Mouse (Mus musculus): Measurements from ENCODE around the gene Zfpl1. TPM values are rescaled to one million over a fixed set of nuclear protein-coding genes. Genes with fewer than 3 reads are reported as not detected.

The Zfpl1 gene
- total RNA-seq, 1 experiment, result 39.4 TPM

- no peak for DNase-seq (ENCODE audit: low read depth, low spot score)
- in situ Hi-C loops (cut with MboI; ENCODE audit: low sequenced_read_pairs in 2 of 2, unreplicated experiment in 2 of 2), result no loop called here
- H3K9me3 ChIP-seq (ENCODE audit: control insufficient read depth, insufficient read depth, low read depth, low read length), result no peaks in the 10 kb centered on the region
- H3K4me1 ChIP-seq (ENCODE audit: control insufficient read depth in 2 of 2, insufficient read depth in 2 of 2, low read length in 2 of 2, poor library complexity in 1 of 2), result no peaks in the 10 kb centered on the region; a peak in 1 of 4 replicates
- H3K27ac ChIP-seq (ENCODE audit: insufficient read depth, low read depth, low read length, poor library complexity, severe bottlenecking), result no peak overlapping the region
- no peaks in the 10 kb centered on the region for H3K36me3 ChIP-seq (ENCODE audit: control insufficient read depth, insufficient read depth, low read length, poor library complexity, severe bottlenecking)
- TF ChIP-seq CHD2 (IDR thresholded peaks at IDR 0.05; ENCODE audit: low read depth, low read length) (no peak), ZC3H11A (IDR thresholded peaks at IDR 0.05; ENCODE audit: borderline replicate concordance, low read depth, low read length) (no peak), MAFK (IDR thresholded peaks at IDR 0.05; ENCODE audit: insufficient read depth, low read depth, low read length) (no peak), ZNF384 (IDR thresholded peaks at IDR 0.05; ENCODE audit: low read depth, low read length) (no peak), HCFC1 (IDR thresholded peaks at IDR 0.05; ENCODE audit: borderline replicate concordance, insufficient read depth, low read length) (no peak)
- no peak overlapping the region for H3K9ac ChIP-seq (ENCODE audit: insufficient read depth, low read depth, low read length, poor library complexity, severe bottlenecking)
- no peak overlapping the region for H3K4me3 ChIP-seq (ENCODE audit: insufficient read depth in 1 of 2, low read depth in 1 of 2, low read length in 2 of 2, poor library complexity in 1 of 2, severe bottlenecking in 1 of 2)
Observed at GRCm38 (mm10) chr19:6038326-6038725, 46.4 kb downstream of the Zfpl1 start.

- no peaks in the 10 kb centered on the region; a peak in 1 of 4 replicates for H3K4me1 ChIP-seq (ENCODE audit: control insufficient read depth in 2 of 2, insufficient read depth in 2 of 2, low read length in 2 of 2, poor library complexity in 1 of 2)
- TF ChIP-seq HCFC1 (IDR thresholded peaks at IDR 0.05; ENCODE audit: borderline replicate concordance, insufficient read depth, low read length) (no peak), ZNF384 (IDR thresholded peaks at IDR 0.05; ENCODE audit: low read depth, low read length) (no peak), ZC3H11A (IDR thresholded peaks at IDR 0.05; ENCODE audit: borderline replicate concordance, low read depth, low read length) (no peak), MAFK (IDR thresholded peaks at IDR 0.05; ENCODE audit: insufficient read depth, low read depth, low read length) (no peak), CHD2 (IDR thresholded peaks at IDR 0.05; ENCODE audit: low read depth, low read length) (no peak)
- no peaks in the 10 kb centered on the region for H3K36me3 ChIP-seq (ENCODE audit: control insufficient read depth, insufficient read depth, low read length, poor library complexity, severe bottlenecking)
- no peaks in the 10 kb centered on the region for H3K9me3 ChIP-seq (ENCODE audit: control insufficient read depth, insufficient read depth, low read depth, low read length)
- in situ Hi-C loops (cut with MboI; ENCODE audit: low sequenced_read_pairs in 2 of 2, unreplicated experiment in 2 of 2), result no loop called here
- H3K4me3 ChIP-seq (ENCODE audit: insufficient read depth in 1 of 2, low read depth in 1 of 2, low read length in 2 of 2, poor library complexity in 1 of 2, severe bottlenecking in 1 of 2), result no peak overlapping the region
- no peak overlapping the region for H3K27ac ChIP-seq (ENCODE audit: insufficient read depth, low read depth, low read length, poor library complexity, severe bottlenecking)
- H3K9ac ChIP-seq (ENCODE audit: insufficient read depth, low read depth, low read length, poor library complexity, severe bottlenecking), result no peak overlapping the region
- DNase-seq (ENCODE audit: low read depth, low spot score), result no peak
Observed at GRCm38 (mm10) chr19:6037695-6038094, 47.1 kb downstream of the Zfpl1 start.

GRCm38 (mm10) chr19:6035966-6036585 is 48.7 kb downstream of the Zfpl1 start:
- no peak overlapping the region for H3K4me3 ChIP-seq (ENCODE audit: insufficient read depth in 1 of 2, low read depth in 1 of 2, low read length in 2 of 2, poor library complexity in 1 of 2, severe bottlenecking in 1 of 2)
- H3K27ac ChIP-seq (ENCODE audit: insufficient read depth, low read depth, low read length, poor library complexity, severe bottlenecking), result no peak overlapping the region
- H3K36me3 ChIP-seq (ENCODE audit: control insufficient read depth, insufficient read depth, low read length, poor library complexity, severe bottlenecking), result no peaks in the 10 kb centered on the region
- no peak for DNase-seq (ENCODE audit: low read depth, low spot score)
- TF ChIP-seq ZC3H11A (IDR thresholded peaks at IDR 0.05; ENCODE audit: borderline replicate concordance, low read depth, low read length), result no peak
- TF ChIP-seq HCFC1 (IDR thresholded peaks at IDR 0.05; ENCODE audit: borderline replicate concordance, insufficient read depth, low read length), result no peak
- no peak for TF ChIP-seq CHD2 (IDR thresholded peaks at IDR 0.05; ENCODE audit: low read depth, low read length)
- no peak for TF ChIP-seq MAFK (IDR thresholded peaks at IDR 0.05; ENCODE audit: insufficient read depth, low read depth, low read length)
- no peak for TF ChIP-seq ZNF384 (IDR thresholded peaks at IDR 0.05; ENCODE audit: low read depth, low read length)
- peaks cover 2 to 3% of the 10 kb centered on the region in 2 experiments; a peak in 1 of 4 replicates for H3K4me1 ChIP-seq (ENCODE audit: control insufficient read depth in 2 of 2, insufficient read depth in 2 of 2, low read length in 2 of 2, poor library complexity in 1 of 2)
- H3K9ac ChIP-seq (ENCODE audit: insufficient read depth, low read depth, low read length, poor library complexity, severe bottlenecking), result no peak overlapping the region
- no peaks in the 10 kb centered on the region for H3K9me3 ChIP-seq (ENCODE audit: control insufficient read depth, insufficient read depth, low read depth, low read length)
- in situ Hi-C loops (cut with MboI; ENCODE audit: low sequenced_read_pairs in 2 of 2, unreplicated experiment in 2 of 2), result no loop called here

Other genes starting within 250 kb of the Zfpl1 start
- 33.4 and 35.7 TPM in 2 replicates for gene Frmd8, start 209.7 kb downstream of the Zfpl1 start, total RNA-seq (2012; rRNA removed)
- gene Slc25a45, start 207.1 kb downstream of the Zfpl1 start, total RNA-seq (2012; rRNA removed), result 1.2 and 1.9 TPM in 2 replicates
- 2.1 and 2.2 TPM in 2 replicates for gene Tigd3, start 190.8 kb downstream of the Zfpl1 start, total RNA-seq (2012; rRNA removed)
- 37.9 and 39.5 TPM in 2 replicates for gene Dpf2, start 171.9 kb downstream of the Zfpl1 start, total RNA-seq (2012; rRNA removed)
- gene Cdc42ep2, start 160.1 kb downstream of the Zfpl1 start, total RNA-seq (2012; rRNA removed), result 0.42 and 0.76 TPM in 2 replicates
- gene Pola2, start 120.8 kb downstream of the Zfpl1 start, total RNA-seq (2012; rRNA removed), result 69.7 and 80.5 TPM in 2 replicates
- 0.54 and 1.4 TPM in 2 replicates for gene Slc22a20, start 98.8 kb downstream of the Zfpl1 start, total RNA-seq (2012; rRNA removed)
- gene Capn1, start 69.1 kb downstream of the Zfpl1 start, total RNA-seq (2012; rRNA removed), result 19.3 and 20.4 TPM in 2 replicates
- 29.6 and 41.4 TPM in 2 replicates for gene Syvn1, start 38.4 kb downstream of the Zfpl1 start, total RNA-seq (2012; rRNA removed)
- gene Mrpl49, start 27.2 kb downstream of the Zfpl1 start, total RNA-seq (2012; rRNA removed), result 55.9 and 62.7 TPM in 2 replicates
- 1,469 and 1,510 TPM in 2 replicates for gene Fau, start 27.1 kb downstream of the Zfpl1 start, total RNA-seq (2012; rRNA removed)
- gene Znhit2, start 23.8 kb downstream of the Zfpl1 start, total RNA-seq (2012; rRNA removed), result 18.2 and 23.2 TPM in 2 replicates
- 14.0 and 23.2 TPM in 2 replicates for gene Tm7sf2, start 16.6 kb downstream of the Zfpl1 start, total RNA-seq (2012; rRNA removed)
- gene Vps51, start 7.7 kb downstream of the Zfpl1 start, total RNA-seq (2012; rRNA removed), result 36.9 and 45.3 TPM in 2 replicates
- not detected in 2 replicates for gene Tmem262, start 4.9 kb downstream of the Zfpl1 start, total RNA-seq (2012; rRNA removed)
- 0.48 and 0.54 TPM in 2 replicates for gene Gm28374, start 2.7 kb downstream of the Zfpl1 start, total RNA-seq (2012; rRNA removed)
- 50.7 and 52.1 TPM in 2 replicates for gene Cdca5, start within 50 bp of the Zfpl1 start, total RNA-seq (2012; rRNA removed)
- 3.4 and 5.9 TPM in 2 replicates for gene AC131692.1, start 9.5 kb upstream of the Zfpl1 start, total RNA-seq (2012; rRNA removed)
- gene Naaladl1, start 20.8 kb upstream of the Zfpl1 start, total RNA-seq (2012; rRNA removed), result 0.80 and 3.5 TPM in 2 replicates
- 25.2 and 28.2 TPM in 2 replicates for gene Sac3d1, start 33.7 kb upstream of the Zfpl1 start, total RNA-seq (2012; rRNA removed)
- gene Snx15, start 43.3 kb upstream of the Zfpl1 start, total RNA-seq (2012; rRNA removed), result 8.9 and 11.9 TPM in 2 replicates
- gene Batf2, start 56.0 kb upstream of the Zfpl1 start, total RNA-seq (2012; rRNA removed), result 0.18 TPM in 1 of 2 replicates, not detected in the other
- 42.2 and 43.8 TPM in 2 replicates for gene Arl2, start 56.6 kb upstream of the Zfpl1 start, total RNA-seq (2012; rRNA removed)
- 0.63 and 1.6 TPM in 2 replicates for gene Majin, start 99.4 kb upstream of the Zfpl1 start, total RNA-seq (2012; rRNA removed)
- 3.9 and 5.9 TPM in 2 replicates for gene Gpha2, start 141.4 kb upstream of the Zfpl1 start, total RNA-seq (2012; rRNA removed)
- gene Ppp2r5b, start 150.9 kb upstream of the Zfpl1 start, total RNA-seq (2012; rRNA removed), result 22.8 and 24.8 TPM in 2 replicates
- gene Atg2a, start 156.7 kb upstream of the Zfpl1 start, total RNA-seq (2012; rRNA removed), result 31.8 and 45.0 TPM in 2 replicates
- 133 and 162 TPM in 2 replicates for gene Ehd1, start 191.8 kb upstream of the Zfpl1 start, total RNA-seq (2012; rRNA removed)
- gene Cdc42bpg, start 221.5 kb upstream of the Zfpl1 start, total RNA-seq (2012; rRNA removed), result 35.5 and 48.4 TPM in 2 replicates

All from ES-E14 (cell line).